ENCODE assay signal across 22 mouse cellular contexts in the genomic region with DNA sequence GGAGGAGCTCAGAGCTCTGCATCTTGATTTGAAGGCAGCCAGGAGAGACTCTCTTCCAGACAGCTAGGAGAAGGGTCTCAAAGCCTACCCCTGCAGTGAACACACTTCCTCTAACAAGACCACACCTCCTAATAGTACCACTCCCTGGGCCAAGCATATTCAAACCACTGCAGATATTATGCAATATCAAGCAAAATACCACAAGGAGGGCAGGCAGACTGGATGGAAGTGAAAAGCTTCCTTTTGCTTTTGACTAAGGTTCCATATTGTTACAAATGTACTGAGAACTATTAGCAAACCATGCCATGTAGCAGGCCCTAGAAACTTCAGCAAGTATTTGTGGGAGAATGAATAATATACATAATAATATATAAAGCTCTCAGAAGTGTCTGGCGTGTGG. TPM values are rescaled to one million over a fixed set of nuclear protein-coding genes. Genes with fewer than 3 reads are reported as not detected.
A peak's percentile ranks its signal among the peaks of the same experiment; 100 is the strongest.
DNase-seq lines count a peak whose midpoint lies in the region; ATAC-seq lines count a peak whose summit lies in the region.
"Had no signal": no experiment of that assay in that cellular context is flagged by ENCODE, and none has a peak within 500 bp of the region (broad histone marks: within the 10 kb centered on the region; RNA-seq: fewer than 3 reads in every experiment).

No protein-coding gene starts in this region.

- no peak overlapping the region for H3K4me3 ChIP-seq in midbrain, embryonic 11.5 days (ENCODE audit: low read depth, low read length)
- H3K4me3 ChIP-seq in midbrain, embryonic 16.5 days (ENCODE audit: low read depth, low read length), result no peak overlapping the region
- H3K4me3 ChIP-seq: embryonic facial prominence, embryonic 10.5 days; embryonic facial prominence, embryonic 12.5 days; forebrain, embryonic 12.5 days had no signal

- no peak overlapping the region for H3K4me2 ChIP-seq in midbrain, embryonic 11.5 days
- H3K4me2 ChIP-seq in midbrain, embryonic 16.5 days (ENCODE audit: low read length), result no peak overlapping the region
- H3K4me2 ChIP-seq: embryonic facial prominence, embryonic 12.5 days; forebrain, embryonic 12.5 days had no signal

- ATAC-seq in midbrain, embryonic 11.5 days (ENCODE audit: low FRiP score), result no peak
- ATAC-seq in midbrain, embryonic 16.5 days, result no peak
- peak; percentile 52; the same call in 1 of the 2 replicates for ATAC-seq in common myeloid progenitor, adult 5-6 weeks (replicated peaks; ENCODE audit: low read depth, poor library complexity, severe bottlenecking)
- ATAC-seq in megakaryocyte, adult 5-6 weeks (ENCODE audit: poor library complexity, severe bottlenecking), result peak; percentile 52
- ATAC-seq in activated CD4-positive, CD25-positive, alpha-beta regulatory T cell, adult 4 months, result no peak
- ATAC-seq: forebrain, embryonic 14.5 days; forebrain, embryonic 16.5 days; Patski had no signal

- H3K27me3 ChIP-seq in midbrain, embryonic 11.5 days (ENCODE audit: control insufficient read depth, insufficient read depth, low read length), result no peaks in the 10 kb centered on the region
- H3K27me3 ChIP-seq in midbrain, embryonic 16.5 days (ENCODE audit: control insufficient read depth, insufficient read depth, low read depth, low read length), result no peaks in the 10 kb centered on the region
- H3K27me3 ChIP-seq: embryonic facial prominence, embryonic 12.5 days; forebrain, embryonic 12.5 days had no signal

- H3K9ac ChIP-seq in midbrain, embryonic 11.5 days (ENCODE audit: low read length), result no peak overlapping the region
- no peak overlapping the region for H3K9ac ChIP-seq in midbrain, embryonic 16.5 days (ENCODE audit: low read depth, low read length)
- H3K9ac ChIP-seq: embryonic facial prominence, embryonic 12.5 days; forebrain, embryonic 12.5 days had no signal

- DNase-seq in midbrain, embryonic 11.5 days (ENCODE audit: low spot score, missing footprints), result peak; percentile 66
- no peak for DNase-seq in heart, postnatal 4 days
- no peak for DNase-seq in kidney, postnatal 36 days
- DNase-seq: adrenal gland, adult 2 months; adrenal gland, postnatal 10 days; adrenal gland, postnatal 25 days; cerebellum, adult 11 months; cerebellum, adult 18-20 months; cerebellum, adult 8-10 months; cerebellum, adult 9-11 months; cerebellum, postnatal 14 days; cerebellum, postnatal 36 days had no signal

- WGBS in midbrain, embryonic 11.5 days, result 91% methylated on average over 1 of the region's 1 CpGs
- 89% methylated on average over 1 of the region's 1 CpGs for WGBS in midbrain, embryonic 16.5 days

- no peaks in the 10 kb centered on the region for H3K36me3 ChIP-seq in midbrain, embryonic 11.5 days (ENCODE audit: control insufficient read depth, insufficient read depth, low read length)
- H3K36me3 ChIP-seq in midbrain, embryonic 16.5 days (ENCODE audit: control insufficient read depth, insufficient read depth, low read length), result no peaks in the 10 kb centered on the region
- H3K36me3 ChIP-seq: embryonic facial prominence, embryonic 10.5 days; embryonic facial prominence, embryonic 12.5 days; forebrain, embryonic 12.5 days had no signal

- peaks cover 5% of the 10 kb centered on the region; the same call in 1 of the 2 replicates for H3K4me1 ChIP-seq in midbrain, embryonic 11.5 days (ENCODE audit: control insufficient read depth, insufficient read depth, low read length)
- no peaks in the 10 kb centered on the region for H3K4me1 ChIP-seq in midbrain, embryonic 16.5 days (ENCODE audit: control insufficient read depth, insufficient read depth, low read length)
- H3K4me1 ChIP-seq: embryonic facial prominence, embryonic 12.5 days had no signal

- no peaks in the 10 kb centered on the region for H3K9me3 ChIP-seq in midbrain, embryonic 11.5 days (ENCODE audit: control insufficient read depth, low read length)
- H3K9me3 ChIP-seq in midbrain, embryonic 16.5 days (replicated peaks; ENCODE audit: control insufficient read depth, low read length, poor library complexity, severe bottlenecking), result no peaks in the 10 kb centered on the region
- H3K9me3 ChIP-seq: embryonic facial prominence, embryonic 10.5 days; embryonic facial prominence, embryonic 12.5 days; forebrain, embryonic 12.5 days had no signal

- no peak overlapping the region for H3K27ac ChIP-seq in midbrain, embryonic 11.5 days (ENCODE audit: low read depth, low read length)
- no peak overlapping the region for H3K27ac ChIP-seq in midbrain, embryonic 16.5 days (ENCODE audit: low read length)
- H3K27ac ChIP-seq: embryonic facial prominence, embryonic 10.5 days; embryonic facial prominence, embryonic 12.5 days; forebrain, embryonic 12.5 days had no signal

RNA-seq across cellular contexts. Expression of a gene that starts 16.4 kb away (rescaled TPM):
- polyA plus RNA-seq in midbrain, embryonic 11.5 days (2014; fragmentation: Nextera tagmentation; extraction: Ambion mirVana), result 42.1 and 42.2 TPM in 2 replicates
- 25.2 and 27.8 TPM in 2 replicates for polyA plus RNA-seq in midbrain, embryonic 16.5 days (2015; fragmentation: Nextera tagmentation; extraction: Ambion mirVana)
- 31.2 and 31.9 TPM in 2 replicates for total RNA-seq in common myeloid progenitor, adult 5-6 weeks (2017)
- total RNA-seq in megakaryocyte, adult 5-6 weeks (2015), result 21.3 and 25.6 TPM in 2 replicates
- 15.1 and 22.5 TPM in 2 replicates for total RNA-seq in megakaryocyte, adult 5-6 weeks (2017)
- 10 to 100 TPM; 22.2 to 22.3 TPM for total RNA-seq in heart, postnatal 4 days (2021)
- 10 to 100 TPM; 38.4 to 46.6 TPM for polyA plus RNA-seq in activated CD4-positive, CD25-positive, alpha-beta regulatory T cell, adult 4 months (2017; shearing (Covaris generic))

RNA-seq across cellular contexts. Expression of a gene that starts 38.0 kb away (rescaled TPM):
- polyA plus RNA-seq in midbrain, embryonic 11.5 days (2014; fragmentation: Nextera tagmentation; extraction: Ambion mirVana), result 25.8 and 36.9 TPM in 2 replicates
- polyA plus RNA-seq in midbrain, embryonic 16.5 days (2015; fragmentation: Nextera tagmentation; extraction: Ambion mirVana), result 26.2 and 27.7 TPM in 2 replicates
- total RNA-seq in common myeloid progenitor, adult 5-6 weeks (2017), result 23.5 and 36.4 TPM in 2 replicates
- total RNA-seq in megakaryocyte, adult 5-6 weeks (2015), result 13.9 and 14.0 TPM in 2 replicates
- total RNA-seq in megakaryocyte, adult 5-6 weeks (2017), result 22.2 and 29.6 TPM in 2 replicates
- 10 to 100 TPM; 20.6 to 20.8 TPM for total RNA-seq in heart, postnatal 4 days (2021)
- 10 to 100 TPM; 23.8 to 30.5 TPM for polyA plus RNA-seq in activated CD4-positive, CD25-positive, alpha-beta regulatory T cell, adult 4 months (2017; shearing (Covaris generic))

Comparison
In these comparisons a context has a peak if more than half of its experiments do, and no peak if none do; other contexts are left out.
1. ATAC-seq: peak in common myeloid progenitor, adult 5-6 weeks (single experiment) and megakaryocyte, adult 5-6 weeks (single experiment); none in midbrain, embryonic 11.5 days (single experiment), midbrain, embryonic 16.5 days (single experiment) and activated CD4-positive, CD25-positive, alpha-beta regulatory T cell, adult 4 months (single experiment).